Mouse (Mus musculus): ENCODE results near the gene T2.
A peak's percentile ranks its signal among the peaks of the same experiment; 100 is the strongest.
"Not testable (repeated sequence)": the region's sequence is repeated elsewhere in the genome, so short reads cannot be mapped to it uniquely, and the experiment has no call there.

Gene T2

GRCm38 (mm10) chr17:8367514-8368480, 12.0 kb downstream of the T2 start:
- DNase-seq = no peak

- no peak for DNase-seq
Measured at GRCm38 (mm10) chr17:8368570-8368969, 12.8 kb downstream of the T2 start.

GRCm38 (mm10) chr17:8369171-8369570, 13.4 kb downstream of the T2 start:
- no peak for DNase-seq

- no peak for DNase-seq
Measured at GRCm38 (mm10) chr17:8370634-8371229, 14.9 kb downstream of the T2 start.

- peak; percentile 78 to 86 for DNase-seq
Measured at GRCm38 (mm10) chr17:8371834-8372233, 16.0 kb downstream of the T2 start.

GRCm38 (mm10) chr17:8372286-8373046, 16.7 kb downstream of the T2 start:
- DNase-seq = peak; percentile 77 to 86

GRCm38 (mm10) chr17:8377298-8377697, 21.5 kb downstream of the T2 start:
- DNase-seq = no peak

- DNase-seq = no peak
Measured at GRCm38 (mm10) chr17:8385441-8385840, 29.6 kb downstream of the T2 start.

- DNase-seq = peak in 1 of 2 experiments; percentile 39
Measured at GRCm38 (mm10) chr17:8388463-8388862, 32.7 kb downstream of the T2 start.

- DNase-seq = no peak
Measured at GRCm38 (mm10) chr17:8388990-8389789, 33.4 kb downstream of the T2 start.

GRCm38 (mm10) chr17:8389790-8390095, 34.0 kb downstream of the T2 start:
- DNase-seq = no peak

GRCm38 (mm10) chr17:8390487-8390886, 34.7 kb downstream of the T2 start:
- no peak for DNase-seq

GRCm38 (mm10) chr17:8396371-8396770, 40.6 kb downstream of the T2 start:
- DNase-seq = no peak

GRCm38 (mm10) chr17:8397946-8398345, 42.2 kb downstream of the T2 start:
- DNase-seq = no peak

GRCm38 (mm10) chr17:8403932-8404331, 48.1 kb downstream of the T2 start:
- DNase-seq = not testable (repeated sequence)

GRCm38 (mm10) chr17:8406285-8406684, 50.5 kb downstream of the T2 start:
- DNase-seq = no peak

GRCm38 (mm10) chr17:8408002-8408401, 52.2 kb downstream of the T2 start:
- not testable (repeated sequence) for DNase-seq

- DNase-seq = no peak
Measured at GRCm38 (mm10) chr17:8408589-8409295, 53.0 kb downstream of the T2 start.

GRCm38 (mm10) chr17:8410330-8410729, 54.5 kb downstream of the T2 start:
- no peak for DNase-seq

GRCm38 (mm10) chr17:8413656-8414055, 57.9 kb downstream of the T2 start:
- DNase-seq = no peak

GRCm38 (mm10) chr17:8415533-8415932, 59.7 kb downstream of the T2 start:
- no peak for DNase-seq

- DNase-seq = no peak
Measured at GRCm38 (mm10) chr17:8416865-8417264, 61.1 kb downstream of the T2 start.

Measured in lung, postnatal 4 days (tissue).